Mouse (Mus musculus) liver, adult (tissue): ENCODE results near the gene Rnf145.

Experiments used
- GATA4 ChIP-seq: IDR thresholded peaks from 2 replicates; pipeline ENCODE4 v1.6.1; 2014; ENCODE audit warnings: mild to moderate bottlenecking, low read length; ENCODE audit not compliant: insufficient replicate concordance

The Rnf145 gene

DNA sequence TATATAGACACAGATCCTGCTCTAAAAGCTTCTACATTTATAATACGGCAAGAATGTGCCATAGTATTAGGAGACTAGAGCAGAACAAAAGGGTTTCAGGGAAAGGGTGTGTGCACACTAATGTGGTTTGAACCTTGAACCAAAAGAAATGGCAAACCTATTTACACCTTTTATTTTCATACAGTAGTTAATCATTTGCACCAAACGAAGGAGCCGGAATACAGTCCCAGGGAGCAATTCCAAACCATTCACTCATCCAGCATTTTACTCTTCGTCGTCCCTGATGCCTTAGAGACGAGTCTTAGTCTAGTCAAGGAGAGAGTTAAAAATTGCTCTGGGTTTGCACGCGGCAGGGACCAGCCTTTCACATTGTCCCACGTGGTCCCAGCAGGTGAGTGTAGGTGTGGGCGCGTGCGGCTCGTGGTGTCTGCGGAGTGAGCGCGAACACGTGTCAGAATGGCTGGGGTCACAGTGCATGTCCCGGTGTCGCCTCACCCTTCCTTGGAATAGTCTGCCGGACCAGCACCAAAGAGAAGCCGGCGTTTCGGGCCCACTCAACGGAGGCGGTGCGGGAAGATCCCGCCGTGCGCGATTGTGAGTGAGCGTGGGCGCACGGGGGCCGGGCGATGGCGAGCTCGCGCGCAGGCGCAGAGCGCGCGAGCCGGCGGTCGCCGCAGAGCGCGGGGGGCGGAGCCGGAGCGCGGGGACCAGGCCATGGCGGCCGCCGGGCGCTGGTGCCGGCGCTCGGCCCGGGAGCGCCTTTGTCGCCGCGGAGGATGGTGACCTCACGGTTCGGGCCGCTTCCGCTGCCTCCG lies at the start of gene Rnf145:
Gene Rnf145 (plus strand): TSS at position 684 of the 815 bp plus-strand sequence.
- no peak for TF ChIP-seq GATA4

DNA sequence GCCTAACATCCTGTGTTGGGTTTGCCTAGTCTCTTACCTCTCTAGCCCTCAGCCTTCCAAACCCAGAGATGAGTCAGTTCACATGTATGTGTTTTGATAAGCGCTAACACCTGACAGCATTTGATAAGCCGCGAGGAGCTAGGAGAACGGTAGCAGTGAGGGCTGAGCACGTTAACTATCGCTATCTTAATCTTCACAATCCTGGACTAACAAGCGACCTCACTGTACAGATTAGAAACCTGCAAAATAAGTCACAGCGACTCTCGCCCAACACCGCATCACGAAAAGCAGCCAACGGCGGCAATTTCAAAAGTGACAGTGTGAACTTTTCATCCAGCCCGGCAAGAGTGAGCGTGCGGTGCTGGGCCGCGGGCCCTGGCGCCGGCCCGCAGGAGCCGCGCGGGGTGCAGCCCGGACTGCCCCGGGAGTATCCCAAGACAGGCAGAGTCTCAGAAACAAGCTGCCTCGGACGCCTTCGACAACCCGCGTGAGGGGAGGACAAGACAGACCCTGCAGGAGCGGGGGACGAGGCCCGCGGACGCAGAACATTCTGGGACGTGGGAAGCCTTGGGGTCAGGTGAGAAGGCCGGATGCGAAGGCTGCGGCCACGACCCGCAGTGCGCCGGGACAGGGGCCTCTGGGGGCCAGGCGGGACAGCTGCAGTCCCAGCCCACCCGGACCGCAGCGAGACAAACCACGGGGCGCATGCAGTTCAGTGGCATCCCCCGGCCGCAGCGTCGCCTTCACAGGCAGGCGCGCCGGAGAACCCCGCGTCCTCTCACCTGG lies 48.9 kb upstream of the Rnf145 start:
- TF ChIP-seq GATA4 = no peak

GRCm38 (mm10) chr11:44470432-44471336 lies 48.1 kb upstream of the Rnf145 start, which contains the start of gene Ublcp1:
Gene Ublcp1, minus strand, starts transcription at chr11:44470498.
- TF ChIP-seq GATA4 = no peak

DNA sequence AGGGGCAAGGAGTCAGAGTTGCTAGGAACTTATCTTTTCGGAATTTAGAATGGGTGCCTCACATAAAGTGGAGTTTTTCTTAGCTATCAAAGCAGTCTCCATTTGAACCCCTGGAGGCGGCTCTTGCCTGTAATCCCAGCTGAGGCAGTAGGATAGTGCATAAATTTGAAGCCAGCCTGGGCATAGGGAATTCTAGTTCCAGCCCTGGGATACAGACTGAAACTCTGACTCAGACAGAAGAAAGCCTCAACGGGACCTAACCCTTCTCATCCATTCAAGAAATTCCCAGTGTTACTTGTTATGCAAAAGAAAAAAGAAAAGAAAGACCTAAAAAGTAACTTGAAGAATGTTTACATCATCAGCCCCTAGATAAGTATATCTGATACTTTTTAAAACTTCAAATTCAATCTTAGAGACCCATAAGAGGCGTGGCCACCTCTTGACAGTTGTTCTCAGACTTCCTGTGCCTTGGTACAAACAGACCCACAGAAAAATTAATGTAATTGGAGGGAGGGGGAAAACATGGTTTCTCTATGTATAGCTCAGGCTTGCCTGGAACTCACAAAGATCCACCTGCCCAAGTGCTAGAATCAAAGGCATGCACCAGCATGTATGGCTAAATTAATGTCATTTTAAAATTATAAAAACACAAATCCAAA lies 47.3 kb upstream of the Rnf145 start:
- no peak for TF ChIP-seq GATA4

DNA sequence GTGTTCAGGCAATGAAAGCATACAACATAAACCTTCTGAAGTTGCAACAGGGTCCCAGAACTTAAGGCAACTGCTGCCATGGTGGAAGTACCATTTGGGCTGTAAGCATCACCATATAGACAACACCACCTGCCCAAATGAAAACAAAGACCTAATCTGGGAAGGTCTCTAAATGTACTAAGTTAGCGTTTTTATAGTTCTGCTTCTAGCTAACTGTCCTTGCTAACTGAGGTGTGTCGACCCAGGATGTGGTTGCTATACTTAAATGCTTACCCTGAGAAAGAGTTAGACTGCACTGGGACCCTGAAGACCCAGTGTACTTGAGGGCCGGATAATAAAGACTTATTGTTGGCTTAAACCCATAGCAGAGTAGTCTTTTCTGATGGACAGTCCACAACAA lies 43.3 kb upstream of the Rnf145 start:
- TF ChIP-seq GATA4 = no peak

DNA sequence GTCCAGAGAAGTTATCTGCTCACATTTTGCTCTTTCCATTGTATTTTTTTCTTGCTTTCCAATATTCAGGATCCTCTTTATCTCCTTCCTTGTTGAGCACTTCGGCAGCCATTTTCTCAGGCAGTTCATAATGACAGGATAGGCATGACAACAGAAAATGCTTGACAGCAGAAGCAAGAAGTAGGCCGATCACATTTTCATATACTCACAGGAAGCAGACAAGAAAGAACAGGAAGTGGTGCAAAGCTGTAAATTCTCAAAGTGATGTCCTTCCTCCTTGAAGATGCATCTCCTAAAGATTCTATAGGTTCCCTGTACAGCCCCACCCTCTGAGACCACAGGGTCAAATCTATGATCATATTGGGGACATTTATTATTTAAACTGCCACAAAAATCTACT lies 42.3 kb upstream of the Rnf145 start:
- no peak for TF ChIP-seq GATA4

DNA sequence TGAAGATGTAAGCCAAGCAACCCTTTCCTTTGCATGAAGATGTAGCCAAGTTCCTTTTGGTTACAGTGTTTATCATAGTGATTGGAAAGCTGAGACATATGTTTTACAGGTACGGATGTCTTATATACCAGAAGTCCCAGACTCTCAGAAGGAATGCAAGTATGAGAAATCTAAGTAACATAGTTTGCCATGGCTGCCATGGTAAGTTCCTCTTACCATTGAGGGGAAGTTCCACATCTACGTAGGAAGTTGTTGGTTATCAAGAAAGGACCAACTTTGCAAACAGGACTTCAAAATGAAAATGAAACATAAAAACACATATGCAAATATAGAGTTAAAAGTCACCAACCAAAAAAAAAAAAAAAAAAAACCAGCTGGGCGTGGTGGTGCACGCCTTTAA lies 40.4 kb upstream of the Rnf145 start:
- no peak for TF ChIP-seq GATA4

GRCm38 (mm10) chr11:44480246-44480645 lies 38.5 kb upstream of the Rnf145 start:
- no peak for TF ChIP-seq GATA4

DNA sequence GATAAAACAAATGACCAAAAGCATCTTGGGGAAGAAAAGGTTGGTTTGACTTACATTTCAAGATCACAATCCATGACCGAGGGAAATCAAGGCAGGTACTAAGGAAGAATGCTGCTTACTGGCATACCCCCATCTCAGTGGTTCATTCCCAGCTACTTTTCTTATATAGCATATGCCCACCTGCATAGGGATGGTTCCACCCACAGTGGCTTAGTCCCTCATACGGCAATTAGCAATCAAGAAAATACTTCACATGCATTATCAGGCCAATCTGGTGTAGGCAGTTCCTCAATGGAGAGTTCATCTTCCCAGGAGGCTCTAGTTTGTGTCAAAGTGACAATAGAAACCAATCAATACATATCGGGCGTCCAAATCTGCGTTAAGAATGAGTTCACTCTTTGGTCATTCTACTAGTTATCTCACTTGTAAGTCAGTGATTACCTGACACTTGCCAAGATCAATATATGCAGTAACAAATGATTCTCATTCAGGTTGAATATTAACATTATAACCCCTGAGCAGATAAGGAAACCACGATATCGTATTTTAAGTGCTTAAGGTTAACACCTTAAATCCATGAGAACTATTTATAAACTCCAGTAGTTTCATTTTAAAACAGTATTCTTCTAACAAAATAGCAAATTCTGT lies 33.6 kb upstream of the Rnf145 start:
- TF ChIP-seq GATA4 = peak; percentile 67; the same call in 1 of the 2 replicates

DNA sequence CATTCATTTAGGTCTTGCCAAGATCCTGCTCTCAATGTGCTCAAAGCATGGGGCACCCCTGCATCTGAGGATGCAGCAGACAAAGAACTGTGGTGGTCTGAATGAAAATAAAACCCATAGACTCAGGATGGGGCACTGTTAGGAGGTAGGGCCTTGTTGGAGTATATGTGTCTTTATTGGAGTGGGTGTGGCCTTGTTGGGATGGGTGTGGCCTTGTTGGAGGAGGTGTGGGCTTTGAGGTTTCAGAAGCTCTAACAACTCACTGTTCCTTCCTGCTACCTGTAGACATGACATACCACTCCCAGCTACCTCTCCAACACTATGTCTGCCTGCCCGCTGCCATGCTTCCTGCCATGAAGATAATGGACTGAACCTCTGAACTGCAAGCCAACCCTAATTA lies 29.6 kb upstream of the Rnf145 start:
- no peak for TF ChIP-seq GATA4

DNA sequence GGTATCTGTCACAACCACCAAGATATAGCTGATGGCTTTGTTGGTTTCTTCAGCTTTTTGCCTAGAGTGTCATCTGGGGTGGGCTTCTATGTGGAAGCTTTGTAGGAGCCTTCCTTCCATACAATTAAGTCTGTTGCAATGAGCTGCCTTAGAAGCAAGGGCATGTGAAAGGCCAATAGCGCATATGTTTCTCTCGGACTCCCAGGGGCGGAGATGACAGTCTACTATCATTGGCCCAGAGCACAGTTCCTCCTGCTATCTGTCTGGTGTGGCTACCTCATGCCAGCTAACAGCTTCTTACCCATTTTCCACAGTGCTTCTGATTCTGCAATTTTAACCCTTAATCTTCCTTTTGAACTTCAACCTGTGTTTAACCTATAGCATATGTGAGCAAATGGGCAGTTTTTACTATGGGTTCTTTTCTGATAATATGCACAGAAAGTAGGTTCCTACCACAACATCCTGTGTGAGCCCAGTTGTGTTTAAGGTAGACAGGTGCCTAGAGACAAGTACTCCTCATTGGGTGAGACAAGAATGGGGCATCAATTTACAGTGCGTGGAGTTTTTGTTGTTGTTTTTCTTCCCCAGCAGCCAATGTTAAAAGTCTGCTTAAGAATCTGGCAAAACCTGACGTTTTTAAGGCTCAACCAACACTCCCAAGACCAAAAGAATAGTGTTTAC lies 24.0 kb upstream of the Rnf145 start:
- no peak for TF ChIP-seq GATA4

- no peak for TF ChIP-seq GATA4
These were observed 22.5 kb upstream of the Rnf145 start for GRCm38 (mm10) chr11:44496217-44496616.

DNA sequence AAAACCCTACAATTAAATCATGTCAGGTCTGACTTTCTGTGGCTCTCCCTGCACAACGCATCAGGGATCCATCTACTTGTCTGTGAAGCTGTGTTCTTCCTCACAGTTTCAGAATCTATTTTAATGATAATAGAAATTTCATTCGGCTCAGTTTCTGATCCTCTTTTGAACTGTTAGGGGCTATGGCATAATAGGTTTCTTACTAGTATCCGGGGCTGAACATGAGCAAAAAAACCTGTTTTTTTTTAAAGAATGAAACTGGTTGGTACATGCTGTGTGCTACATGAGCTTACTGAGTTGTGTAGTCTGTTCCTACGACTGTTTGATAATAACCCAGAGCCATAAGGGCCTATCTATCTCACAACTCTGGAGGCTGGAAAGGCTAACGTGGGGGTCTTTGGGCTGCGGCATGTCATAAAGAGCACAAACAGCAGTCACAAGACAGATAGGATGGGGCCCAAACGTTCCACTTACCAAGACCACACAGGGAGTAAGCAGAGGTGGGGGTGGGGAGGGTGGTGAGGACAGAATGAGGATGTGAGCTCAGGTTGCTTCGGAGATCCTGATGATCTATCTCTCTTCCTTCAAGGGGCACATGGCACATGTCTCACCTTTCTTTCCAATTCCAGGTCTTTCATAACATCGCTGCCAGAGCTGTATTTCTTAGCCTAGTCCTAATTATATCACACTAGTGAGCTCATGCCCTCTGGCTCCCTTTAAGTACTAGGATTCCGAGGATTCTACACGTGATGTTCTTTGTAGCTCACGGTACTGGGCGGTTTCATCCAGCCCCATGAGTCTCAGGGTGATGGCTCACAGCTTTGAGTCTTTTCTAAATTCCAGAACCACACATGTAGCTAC lies 20.1 kb upstream of the Rnf145 start:
- no peak for TF ChIP-seq GATA4
